9 mouse cellular contexts compared by ENCODE assay signal in the genomic region with DNA sequence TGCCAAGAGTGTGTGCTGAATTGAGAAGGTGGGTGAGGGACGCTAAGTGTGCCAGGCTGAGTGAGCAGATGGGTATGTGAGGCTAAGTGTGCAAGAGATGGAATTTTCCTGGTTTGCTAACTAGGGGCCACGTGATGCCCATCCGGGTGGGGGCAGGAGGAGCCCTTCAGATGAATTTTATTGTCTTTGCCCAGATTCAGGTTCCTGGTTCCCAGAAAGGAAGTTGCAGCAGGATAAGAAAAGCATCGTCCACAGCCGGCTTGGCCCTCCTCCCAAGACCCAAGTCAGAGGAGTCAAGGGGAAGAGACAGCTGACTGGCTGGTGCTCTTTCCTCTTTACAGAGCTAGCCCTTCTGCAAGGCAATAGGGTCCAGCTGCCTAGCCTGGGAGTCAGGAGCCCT. TPM values are rescaled to one million over a fixed set of nuclear protein-coding genes. Genes with fewer than 3 reads are reported as not detected.
A peak's percentile ranks its signal among the peaks of the same experiment; 100 is the strongest.
DNase-seq lines count a peak whose midpoint lies in the region; ATAC-seq lines count a peak whose summit lies in the region.
"Had no signal": no experiment of that assay in that cellular context is flagged by ENCODE, and none has a peak within 500 bp of the region (broad histone marks: within the 10 kb centered on the region; RNA-seq: fewer than 3 reads in every experiment).

Gene Fam167b, minus strand, starts transcription at position 84 of the 400 bp plus-strand sequence.

- ATAC-seq in erythroid progenitor cell, adult 5-6 weeks (replicated peaks; ENCODE audit: low FRiP score, poor library complexity, severe bottlenecking): 0 out of 2 replicates have a peak, but pooled peaks have one; percentile 28

- peak; percentile 38 for DNase-seq in layer of hippocampus, adult 11-12 months (ENCODE audit: low spot score)
- no peak for DNase-seq in layer of hippocampus, postnatal 14 days (ENCODE audit: low spot score in 2 of 2)
- peak; percentile 69 to 70 for DNase-seq in kidney, adult 8-10 months
- DNase-seq in lung, postnatal 4 days: peak; percentile 49 to 68
- DNase-seq in layer of hippocampus, postnatal 10 days (ENCODE audit: low spot score in 2 of 2): no peak
- DNase-seq in adipocyte (ENCODE audit: low spot score): no peak
- DNase-seq in thymus, adult 18-20 months: no peak

RNA-seq across cellular contexts. Expression of gene Fam167b, which starts in this region (rescaled TPM):
- under 1 TPM in 1 of 2 experiments, not detected in 1; 0.37 TPM for total RNA-seq in layer of hippocampus, postnatal 14 days (2021)
- not detected in 2 replicates for total RNA-seq in erythroid progenitor cell, adult 5-6 weeks (2015; ENCODE audit: low replicate concordance)
- not detected in 2 replicates for total RNA-seq in erythroid progenitor cell, adult 5-6 weeks (2017; ENCODE audit: low replicate concordance)
- not detected for total RNA-seq in layer of hippocampus, postnatal 10 days (2021)
- total RNA-seq: common myeloid progenitor, adult 5-6 weeks had no signal

Comparison
In these comparisons a context has a peak if more than half of its experiments do, and no peak if none do; other contexts are left out.
1. DNase-seq: peak in layer of hippocampus, adult 11-12 months (single experiment), kidney, adult 8-10 months (2 of 2) and lung, postnatal 4 days (2 of 2); none in layer of hippocampus, postnatal 14 days (0 of 2), layer of hippocampus, postnatal 10 days (0 of 2), adipocyte (single experiment) and thymus, adult 18-20 months (0 of 2).
2. Peak in ATAC-seq in erythroid progenitor cell, adult 5-6 weeks; RNA of the gene not detected or under 1 TPM.